In genomic region chr15:99096831-99097500, GRCm38 (mm10) we compare ENCODE assay signal across 8 mouse cellular contexts. TPM values are rescaled to one million over a fixed set of nuclear protein-coding genes. Genes with fewer than 3 reads are reported as not detected.
A peak's percentile ranks its signal among the peaks of the same experiment; 100 is the strongest.
DNase-seq lines count a peak whose midpoint lies in the region; ATAC-seq and TF ChIP-seq lines count a peak whose summit lies in the region.

No protein-coding gene starts in this region.

- no peaks in the 10 kb centered on the region for H3K36me3 ChIP-seq in hindbrain, embryonic 14.5 days (replicated peaks; ENCODE audit: control insufficient read depth, insufficient read depth)
- no peaks in the 10 kb centered on the region for H3K36me3 ChIP-seq in liver, embryonic 14.5 days (replicated peaks; ENCODE audit: control insufficient read depth, insufficient read depth, low read depth)
- no peaks in the 10 kb centered on the region for H3K36me3 ChIP-seq in stomach, postnatal 0 days (ENCODE audit: control insufficient read depth, insufficient read depth, low read length)

- H3K4me2 ChIP-seq in hindbrain, embryonic 14.5 days (replicated peaks) = peak overlapping the region; percentile 76
- peak overlapping the region; percentile 52 for H3K4me2 ChIP-seq in liver, embryonic 14.5 days (ENCODE audit: low read depth)
- H3K4me2 ChIP-seq in stomach, postnatal 0 days (replicated peaks; ENCODE audit: low read depth) = peak overlapping the region; percentile 63

- WGBS in hindbrain, embryonic 14.5 days = under 1% methylated on average over 45 of the region's 58 CpGs
- under 1% methylated on average over 57 of the region's 58 CpGs for WGBS in liver, embryonic 14.5 days (ENCODE audit: insufficient replicate concordance)
- WGBS in stomach, postnatal 0 days = under 1% methylated on average over 49 of the region's 58 CpGs

- no peak for TF ChIP-seq EP300 in liver, embryonic 14.5 days (IDR thresholded peaks at IDR 0.05; ENCODE audit: low read depth)
- TF ChIP-seq EP300 in stomach, postnatal 0 days (optimal IDR thresholded peaks at IDR 0.05) = no peak

- H3K9ac ChIP-seq in hindbrain, embryonic 14.5 days = peak overlapping the region; percentile 49; the same call in 1 of the 2 replicates
- no peak overlapping the region for H3K9ac ChIP-seq in liver, embryonic 14.5 days (replicated peaks)
- peak overlapping the region; percentile 35 for H3K9ac ChIP-seq in stomach, postnatal 0 days (ENCODE audit: low read length)

- DNase-seq in left cerebral cortex, adult 2 months (ENCODE audit: extremely low spot score in 1 of 2, low spot score in 2 of 2) = no peak
- DNase-seq in left cerebral cortex, postnatal 25 days (ENCODE audit: low spot score in 2 of 2) = no peak
- no peak for DNase-seq in hindbrain, embryonic 14.5 days (ENCODE audit: low spot score)
- DNase-seq in liver, embryonic 14.5 days (ENCODE audit: low read depth in 3 of 3, low spot score in 3 of 3) = no peak
- DNase-seq in stomach, postnatal 0 days (ENCODE audit: low spot score) = peak; percentile 57
- no peak for DNase-seq in layer of hippocampus, adult 9-11 months
- DNase-seq in layer of hippocampus, adult 11-12 months (ENCODE audit: low spot score) = no peak

- intact Hi-C loops in left cerebral cortex, adult 2 months (cut with DNase I) = loop anchor here (5.0 kb wide), 1 partner anchor 45 kb away; no protein-coding TSS in a partner anchor
- intact Hi-C loops in left cerebral cortex, postnatal 25 days (cut with DNase I) = loop anchor here (10.0 kb wide), 1 partner anchor 212 kb away; no protein-coding TSS in a partner anchor

- ATAC-seq in hindbrain, embryonic 14.5 days (ENCODE audit: low FRiP score) = no peak
- no peak for ATAC-seq in liver, embryonic 14.5 days (ENCODE audit: insufficient read depth)
- no peak for ATAC-seq in stomach, postnatal 0 days (ENCODE audit: low FRiP score, low TSS enrichment)

- no peak for TF ChIP-seq CTCF in left cerebral cortex, adult 2 months (IDR thresholded peaks at IDR 0.05)
- no peak for TF ChIP-seq CTCF in liver, embryonic 14.5 days (IDR thresholded peaks at IDR 0.05; ENCODE audit: low read depth)
- no peak for TF ChIP-seq CTCF in stomach, postnatal 0 days (IDR thresholded peaks at IDR 0.05; ENCODE audit: low read depth)

- no peak overlapping the region for H3K27ac ChIP-seq in left cerebral cortex, adult 2 months
- H3K27ac ChIP-seq in brown adipose tissue, adult 24 weeks (replicated peaks; ENCODE audit: low read depth, low read length) = no peak overlapping the region
- no peak overlapping the region for H3K27ac ChIP-seq in hindbrain, embryonic 14.5 days
- no peak overlapping the region for H3K27ac ChIP-seq in liver, embryonic 14.5 days
- no peak overlapping the region for H3K27ac ChIP-seq in stomach, postnatal 0 days (replicated peaks)

- H3K9me3 ChIP-seq in hindbrain, embryonic 14.5 days (ENCODE audit: control insufficient read depth, low read length) = no peaks in the 10 kb centered on the region
- H3K9me3 ChIP-seq in liver, embryonic 14.5 days (ENCODE audit: control insufficient read depth, low read length) = no peaks in the 10 kb centered on the region
- H3K9me3 ChIP-seq in stomach, postnatal 0 days (ENCODE audit: control insufficient read depth, low read length) = no peaks in the 10 kb centered on the region

- peaks cover 6% of the 10 kb centered on the region for H3K4me1 ChIP-seq in brown adipose tissue, adult 24 weeks (ENCODE audit: control insufficient read depth, insufficient read depth, insufficient read length, low read length)
- H3K4me1 ChIP-seq in hindbrain, embryonic 14.5 days (replicated peaks; ENCODE audit: control insufficient read depth, insufficient read depth, low read length) = peaks cover 51% of the 10 kb centered on the region
- H3K4me1 ChIP-seq in liver, embryonic 14.5 days (replicated peaks; ENCODE audit: control insufficient read depth in 2 of 2, insufficient read depth in 2 of 2, low read length in 1 of 2) = peaks cover 0 to 2% of the 10 kb centered on the region in 2 experiments; a peak in 1 of 4 replicates
- peaks cover 5% of the 10 kb centered on the region; the same call in 1 of the 2 replicates for H3K4me1 ChIP-seq in stomach, postnatal 0 days (replicated peaks; ENCODE audit: control insufficient read depth, insufficient read depth)

- H3K27me3 ChIP-seq in hindbrain, embryonic 14.5 days (ENCODE audit: control insufficient read depth, insufficient read depth, low read length) = peaks cover 80% of the 10 kb centered on the region
- H3K27me3 ChIP-seq in liver, embryonic 14.5 days (ENCODE audit: control insufficient read depth, insufficient read depth, low read length) = peaks cover 81% of the 10 kb centered on the region
- peaks cover 25% of the 10 kb centered on the region; the same call in 1 of the 2 replicates for H3K27me3 ChIP-seq in stomach, postnatal 0 days (ENCODE audit: control insufficient read depth, insufficient read depth, low read length)

- H3K4me3 ChIP-seq in left cerebral cortex, adult 2 months = peak overlapping the region; percentile 30
- peak overlapping the region; percentile 39 for H3K4me3 ChIP-seq in brown adipose tissue, adult 24 weeks (ENCODE audit: insufficient read depth, low read depth, low read length)
- H3K4me3 ChIP-seq in hindbrain, embryonic 14.5 days (replicated peaks; ENCODE audit: low read length) = peak overlapping the region; percentile 37
- peak overlapping the region in 1 of 2 experiments; percentile 34; a peak in 2 of 4 replicates for H3K4me3 ChIP-seq in liver, embryonic 14.5 days (ENCODE audit: insufficient read depth in 1 of 2, low read depth in 2 of 2, low read length in 2 of 2)
- H3K4me3 ChIP-seq in stomach, postnatal 0 days (ENCODE audit: low read depth, low read length) = peak overlapping the region; percentile 39

RNA-seq across cellular contexts. Expression of gene Dnajc22, which starts 4.0 kb away (rescaled TPM):
- total RNA-seq in left cerebral cortex, adult 2 months (2021) = under 1 TPM in 1 of 2 experiments, not detected in 1; 0.21 TPM
- under 1 TPM in 1 of 2 experiments, not detected in 1; 0.30 TPM for total RNA-seq in left cerebral cortex, postnatal 25 days (2021)
- 6.8 and 9.6 TPM in 2 replicates for polyA plus RNA-seq in brown adipose tissue, adult 24 weeks (2012; ENCODE audit: insufficient read depth, insufficient read length, missing spikeins)
- polyA plus RNA-seq in hindbrain, embryonic 14.5 days (2014; fragmentation: Nextera tagmentation; extraction: Ambion mirVana) = 0.52 and 1.0 TPM in 2 replicates
- 11.4 and 12.1 TPM in 2 replicates for polyA plus RNA-seq in liver, embryonic 14.5 days (2012; rRNA removed)
- 10.9 and 11.6 TPM in 2 replicates for polyA plus RNA-seq in liver, embryonic 14.5 days (2014; fragmentation: Nextera tagmentation; extraction: Ambion mirVana)
- 13.5 and 14.4 TPM in 2 replicates for polyA plus RNA-seq in stomach, postnatal 0 days (2015; fragmentation: Nextera tagmentation; extraction: Ambion mirVana)

RNA-seq across cellular contexts. Expression of gene C1ql4, which starts 9.3 kb away (rescaled TPM):
- total RNA-seq in left cerebral cortex, adult 2 months (2021) = not detected
- not detected for total RNA-seq in left cerebral cortex, postnatal 25 days (2021)
- not detected in 2 replicates for polyA plus RNA-seq in brown adipose tissue, adult 24 weeks (2012; ENCODE audit: insufficient read depth, insufficient read length, missing spikeins)
- 4.7 and 6.6 TPM in 2 replicates for polyA plus RNA-seq in hindbrain, embryonic 14.5 days (2014; fragmentation: Nextera tagmentation; extraction: Ambion mirVana)
- polyA plus RNA-seq in liver, embryonic 14.5 days (2012; rRNA removed) = not detected in 2 replicates
- not detected in 2 replicates for polyA plus RNA-seq in liver, embryonic 14.5 days (2014; fragmentation: Nextera tagmentation; extraction: Ambion mirVana)
- polyA plus RNA-seq in stomach, postnatal 0 days (2015; fragmentation: Nextera tagmentation; extraction: Ambion mirVana) = not detected in 2 replicates

RNA-seq across cellular contexts. Expression of gene Troap, which starts 22.6 kb away (rescaled TPM):
- under 1 TPM in 1 of 2 experiments, not detected in 1; 0.72 TPM for total RNA-seq in left cerebral cortex, adult 2 months (2021)
- under 1 TPM; 0.69 TPM for total RNA-seq in left cerebral cortex, postnatal 25 days (2021)
- not detected in 2 replicates for polyA plus RNA-seq in brown adipose tissue, adult 24 weeks (2012; ENCODE audit: insufficient read depth, insufficient read length, missing spikeins)
- polyA plus RNA-seq in hindbrain, embryonic 14.5 days (2014; fragmentation: Nextera tagmentation; extraction: Ambion mirVana) = 3.7 and 4.0 TPM in 2 replicates
- polyA plus RNA-seq in liver, embryonic 14.5 days (2012; rRNA removed) = 14.3 and 15.7 TPM in 2 replicates
- 11.1 and 12.1 TPM in 2 replicates for polyA plus RNA-seq in liver, embryonic 14.5 days (2014; fragmentation: Nextera tagmentation; extraction: Ambion mirVana)
- 5.1 and 7.1 TPM in 2 replicates for polyA plus RNA-seq in stomach, postnatal 0 days (2015; fragmentation: Nextera tagmentation; extraction: Ambion mirVana)

RNA-seq across cellular contexts. Expression of gene Spats2, which starts 28.8 kb away (rescaled TPM):
- total RNA-seq in left cerebral cortex, adult 2 months (2021) = 10 to 100 TPM; 34.8 to 35.6 TPM
- total RNA-seq in left cerebral cortex, postnatal 25 days (2021) = 10 to 100 TPM; 36.2 to 37.0 TPM
- 8.5 and 10.9 TPM in 2 replicates for polyA plus RNA-seq in brown adipose tissue, adult 24 weeks (2012; ENCODE audit: insufficient read depth, insufficient read length, missing spikeins)
- 33.7 and 33.8 TPM in 2 replicates for polyA plus RNA-seq in hindbrain, embryonic 14.5 days (2014; fragmentation: Nextera tagmentation; extraction: Ambion mirVana)
- 6.5 and 7.7 TPM in 2 replicates for polyA plus RNA-seq in liver, embryonic 14.5 days (2012; rRNA removed)
- 6.7 and 8.4 TPM in 2 replicates for polyA plus RNA-seq in liver, embryonic 14.5 days (2014; fragmentation: Nextera tagmentation; extraction: Ambion mirVana)
- polyA plus RNA-seq in stomach, postnatal 0 days (2015; fragmentation: Nextera tagmentation; extraction: Ambion mirVana) = 13.7 and 13.9 TPM in 2 replicates

RNA-seq across cellular contexts. Expression of gene Prph, which starts 42.0 kb away (rescaled TPM):
- under 1 TPM; 0.91 to 0.97 TPM for total RNA-seq in left cerebral cortex, adult 2 months (2021)
- 1 to 10 TPM; 1.4 to 1.6 TPM for total RNA-seq in left cerebral cortex, postnatal 25 days (2021)
- polyA plus RNA-seq in brown adipose tissue, adult 24 weeks (2012; ENCODE audit: insufficient read depth, insufficient read length, missing spikeins) = not detected in 2 replicates
- 77.9 and 79.5 TPM in 2 replicates for polyA plus RNA-seq in hindbrain, embryonic 14.5 days (2014; fragmentation: Nextera tagmentation; extraction: Ambion mirVana)
- polyA plus RNA-seq in liver, embryonic 14.5 days (2012; rRNA removed) = 1.1 and 1.2 TPM in 2 replicates
- 0.32 and 0.53 TPM in 2 replicates for polyA plus RNA-seq in liver, embryonic 14.5 days (2014; fragmentation: Nextera tagmentation; extraction: Ambion mirVana)
- 25.7 and 28.6 TPM in 2 replicates for polyA plus RNA-seq in stomach, postnatal 0 days (2015; fragmentation: Nextera tagmentation; extraction: Ambion mirVana)
